Mouse (Mus musculus) heart, adult 2 months (tissue): ENCODE data around the gene Plekha7. TPM values are rescaled to one million over a fixed set of nuclear protein-coding genes. Genes with fewer than 3 reads are reported as not detected.

Experiments used
- DNase-seq, 2 experiments: peaks; one replicate each; pipeline ENCODE4 v3.0.0; 2021
- H3K27ac ChIP-seq: fragments of 200-600 bp; 2 replicates; pipeline ENCODE4 v1.8.1; 2022
- H3K27me3 ChIP-seq: fragments of 200-500 bp; 2 replicates; pipeline ENCODE4 v1.6.1; 2012; ENCODE audit warnings: mild to moderate bottlenecking, low read length, inconsistent platforms, mixed read lengths; ENCODE audit not compliant: control insufficient read depth, insufficient read depth
- H3K36me3 ChIP-seq: fragments of 200-500 bp; 2 replicates; pipeline ENCODE4 v1.6.1; 2012; ENCODE audit warnings: low read length, inconsistent platforms; ENCODE audit not compliant: control insufficient read depth, insufficient read depth
- H3K4me1 ChIP-seq: fragments of 200-500 bp; 2 replicates; pipeline ENCODE4 v1.6.1; 2011; ENCODE audit warnings: low read length; ENCODE audit not compliant: control insufficient read depth, insufficient read depth
- H3K4me3 ChIP-seq: fragments of 200-600 bp; 2 replicates; pipeline ENCODE4 v1.8.1; 2022
- H3K79me2 ChIP-seq: fragments of 200-500 bp; replicated peaks from 2 replicates; pipeline ENCODE4 v1.6.1; 2012; ENCODE audit warnings: mild to moderate bottlenecking, inconsistent platforms, low read length, moderate library complexity, mixed read lengths; ENCODE audit not compliant: control insufficient read depth, insufficient read depth
- H3K9ac ChIP-seq: fragments of 200-500 bp; 2 replicates; pipeline ENCODE4 v1.6.1; 2012; ENCODE audit warnings: low read depth, mild to moderate bottlenecking, control low read depth, inconsistent platforms, low read length, mixed read lengths
- CTCF ChIP-seq: fragments of 200-600 bp; IDR thresholded peaks from 2 replicates; pipeline ENCODE4 v1.8.1; 2022; ENCODE audit warnings: antibody characterized with exemption, mild to moderate bottlenecking, moderate library complexity
- EP300 ChIP-seq: fragments of 200-500 bp; IDR thresholded peaks from 2 replicates; pipeline ENCODE4 v1.6.1; 2011; ENCODE audit warnings: low read depth, low read length, control low read depth; ENCODE audit not compliant: insufficient read depth
- POLR2A ChIP-seq: fragments of 200-500 bp; IDR thresholded peaks from 2 replicates; pipeline ENCODE4 v1.6.1; 2011; ENCODE audit warnings: mild to moderate bottlenecking, low read depth, low read length, control low read depth; ENCODE audit not compliant: insufficient read depth
- WGBS: fragments of 180-500 bp; shearing (Covaris S2); methylation state at CpG from one replicate; pipeline ENCODE4 v1.1.7; 2018; 5-methylcytosine and 5-hydroxymethylcytosine counted together
- intact Hi-C: fragments of 180-260 bp; cut with DNase I; formaldehyde crosslinking; loops from one replicate; pipeline ENCODE4 v1.15.1; 2025
- long read RNA-seq: library from polyadenylated mRNA; stranded (forward); transcript quantifications from one replicate; pipeline ENCODE4 v2.0.0, GENCODE M21; 2021
- polyA plus RNA-seq: library from polyadenylated mRNA; depleted of rRNA; stranded (reverse); fragments of >200 nt; gene quantifications from 2 replicates; pipeline ENCODE4 v1.2.3, GENCODE M21; 2012; rRNA removed
- total RNA-seq, 2 experiments: library from RNA; stranded (reverse); gene quantifications; 2 replicates each; pipeline ENCODE4 v1.2.3; 2021

Plekha7 gene
- total RNA-seq (1 to 10 TPM; 4.5 to 6.3 TPM), polyA plus RNA-seq (13.7 and 19.3 TPM in 2 replicates)
- long read RNA-seq, full-length matches to known transcripts: 1 of 4 reads
- long read RNA-seq, partial matches to known transcripts: 0 of 4 reads
- long read RNA-seq, other reads (novel, unspliced or antisense): 3 of 4 reads

GRCm38 (mm10) chr7:116307871-116308631 lies at the start of gene Plekha7:
TSS of gene Plekha7 (minus strand) at chr7:116308376.
- Histone ChIP-seq H3K27ac (no peak within 1 kb of the TSS), H3K9ac (peak within 1 kb of the TSS; percentile 47), H3K36me3 (no peaks in the 10 kb centered on the region), H3K4me3 (peak within 1 kb of the TSS; percentile 67), H3K27me3 (peaks cover 5% of the 10 kb centered on the region; the same call in 1 of the 2 replicates), H3K79me2 (no peaks in the 10 kb centered on the region), H3K4me1 (peaks cover 2% of the 10 kb centered on the region)
- intact Hi-C loops: no loop called here
- TF ChIP-seq POLR2A: no peak
- TF ChIP-seq CTCF: no peak
- TF ChIP-seq EP300: no peak
- 2% methylated on average over 65 of the region's 65 CpGs for WGBS
- DNase-seq: peak; percentile 44 to 45

- TF ChIP-seq POLR2A (no peak), CTCF (peak; percentile 80)
- H3K27ac ChIP-seq: no peak overlapping the region
- no peak overlapping the region for H3K4me3 ChIP-seq
- peaks cover 3% of the 10 kb centered on the region; the same call in 1 of the 2 replicates for H3K79me2 ChIP-seq
- no peaks in the 10 kb centered on the region for H3K27me3 ChIP-seq
- peaks cover 2% of the 10 kb centered on the region for H3K4me1 ChIP-seq
- intact Hi-C loops: loop anchor here (5.0 kb wide), 1 partner anchor 181 kb away; no protein-coding TSS in a partner anchor
- peaks cover 14% of the 10 kb centered on the region for H3K36me3 ChIP-seq
- H3K9ac ChIP-seq: no peak overlapping the region
- WGBS: 55% methylated on average over 1 of the region's 1 CpGs
- DNase-seq: peak; percentile 56 to 70
These were observed 28.1 kb upstream of the Plekha7 start for GRCm38 (mm10) chr7:116336226-116336625.

- intact Hi-C loops: loop anchor here (2.0 to 5.0 kb wide), 2 partner anchors 182 to 274 kb away; no protein-coding TSS in a partner anchor
These were observed 27.0 kb upstream of the Plekha7 start for GRCm38 (mm10) chr7:116335133-116335532.

GRCm38 (mm10) chr7:116334669-116335038 lies 26.5 kb upstream of the Plekha7 start:
- Histone ChIP-seq H3K27me3 (no peaks in the 10 kb centered on the region), H3K9ac (peak overlapping the region; percentile 84), H3K4me1 (peaks cover 2% of the 10 kb centered on the region), H3K36me3 (peaks cover 17% of the 10 kb centered on the region), H3K27ac (peak overlapping the region; percentile 97; the same call in 1 of the 2 replicates), H3K4me3 (peak overlapping the region; percentile 64), H3K79me2 (peaks cover 3% of the 10 kb centered on the region; the same call in 1 of the 2 replicates)
- no peak for DNase-seq
- WGBS: 14% methylated on average over 8 of the region's 8 CpGs
- TF ChIP-seq EP300: no peak
- intact Hi-C loops: loop anchor here (2.0 to 5.0 kb wide), 3 partner anchors 108 to 274 kb away; partner anchors contain the start of gene Pik3c2a

More at GRCm38 (mm10) chr7:116335133-116335532, 27.0 kb upstream of the Plekha7 start:
- H3K79me2 ChIP-seq: peaks cover 3% of the 10 kb centered on the region; the same call in 1 of the 2 replicates
- 83% methylated on average over 6 of the region's 6 CpGs for WGBS
- DNase-seq: no peak
- no peak overlapping the region for H3K27ac ChIP-seq
- H3K4me3 ChIP-seq: no peak overlapping the region
- TF ChIP-seq POLR2A (no peak), CTCF (no peak), EP300 (no peak)
- no peaks in the 10 kb centered on the region for H3K27me3 ChIP-seq
- no peak overlapping the region for H3K9ac ChIP-seq
- peaks cover 2% of the 10 kb centered on the region for H3K4me1 ChIP-seq
- peaks cover 17% of the 10 kb centered on the region for H3K36me3 ChIP-seq

- Histone ChIP-seq H3K4me3 (peak within 1 kb of the TSS; percentile 64), H3K27ac (peak within 1 kb of the TSS; percentile 97), H3K27me3 (no peaks in the 10 kb centered on the region), H3K36me3 (peaks cover 17% of the 10 kb centered on the region), H3K9ac (peak within 1 kb of the TSS; percentile 97), H3K4me1 (peaks cover 2% of the 10 kb centered on the region), H3K79me2 (peaks cover 3% of the 10 kb centered on the region; the same call in 1 of the 2 replicates)
- peak; percentile 93 for TF ChIP-seq POLR2A
- 0 out of 2 replicates have a peak, but pooled peaks have one; percentile 28 for TF ChIP-seq EP300
- no peak for TF ChIP-seq CTCF
- intact Hi-C loops: loop anchor here (2.0 to 5.0 kb wide), 2 partner anchors 108 to 275 kb away; partner anchors contain the start of gene Pik3c2a
- WGBS: 1% methylated on average over 78 of the region's 78 CpGs
- DNase-seq: peak; percentile 97 to 98
These were observed 25.8 kb upstream of the Plekha7 start, which contains the start of gene Rps13 for GRCm38 (mm10) chr7:116333713-116334668. TSS of gene Rps13 (minus strand) at chr7:116334195.
